Mouse (Mus musculus): ENCODE measurements around the gene Diexf. TPM values are rescaled to one million over a fixed set of nuclear protein-coding genes. Genes with fewer than 3 reads are reported as not detected.

The Diexf gene
- 3.3 TPM for polyA plus RNA-seq (2015; fragmentation: Illumina TruSeq; extraction: RNeasy Lipid Tissue Mini Kit (QIAGEN cat#74804); ENCODE audit: insufficient read depth, low read depth, low replicate concordance)

DNA sequence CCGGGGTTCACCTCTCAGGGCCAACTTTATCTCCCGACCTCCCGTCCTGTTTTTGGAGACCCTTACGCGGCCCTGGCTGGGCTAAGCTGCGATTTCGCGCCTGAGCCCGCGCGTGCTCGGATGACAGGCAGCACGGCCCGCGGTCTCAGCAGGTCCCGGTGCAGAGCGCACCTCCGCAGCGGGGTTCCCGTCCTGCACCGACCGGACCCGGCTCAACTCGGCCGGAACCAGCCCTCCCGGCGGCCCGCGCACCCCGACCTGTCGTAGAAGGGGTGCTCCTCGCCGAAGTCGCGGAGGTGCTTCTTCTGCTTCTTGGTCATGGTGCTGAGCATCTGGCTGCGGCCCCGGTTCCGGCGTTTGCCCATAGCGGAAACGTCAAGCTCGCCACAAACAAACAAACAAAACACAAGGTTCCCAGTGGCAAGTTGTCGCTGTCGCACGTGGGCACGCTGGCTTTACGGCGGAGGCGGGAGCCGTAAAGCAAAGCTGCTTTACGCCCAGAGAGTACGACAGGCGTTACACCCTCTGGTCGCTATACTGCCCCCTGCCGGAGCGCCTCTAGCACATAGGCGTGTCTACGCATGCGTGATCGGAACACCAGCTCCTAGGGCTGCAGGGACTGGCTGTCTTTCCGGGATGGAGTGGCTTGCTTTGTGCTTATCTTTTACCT is at the start of gene Diexf:
Diexf (minus strand) TSS at position 487 of the 670 bp plus-strand sequence.

DNA sequence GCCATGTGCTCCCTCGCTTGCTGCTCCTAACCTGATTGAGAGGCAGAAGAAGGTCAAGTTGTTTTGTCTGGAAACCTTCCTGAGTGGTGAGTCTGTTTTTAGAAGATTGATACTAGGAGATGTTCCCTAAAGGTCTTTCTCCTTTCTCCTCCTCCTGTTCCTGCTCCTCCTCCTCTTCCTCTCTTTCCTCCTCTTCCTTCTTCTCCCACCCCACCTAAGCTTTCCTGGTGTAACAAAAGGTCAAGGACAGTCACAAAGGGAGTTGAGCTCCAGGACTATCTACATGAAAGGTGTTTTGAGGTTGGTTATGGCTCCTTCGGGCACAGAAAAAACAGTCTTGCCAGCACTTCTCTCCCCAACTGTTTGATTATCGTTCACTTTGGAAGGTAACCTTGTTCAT is 37.7 kb upstream of the Diexf start, which contains the start of gene A130010J15Rik:
A130010J15Rik (plus strand) TSS at position 301 of the 400 bp plus-strand sequence.

DNA sequence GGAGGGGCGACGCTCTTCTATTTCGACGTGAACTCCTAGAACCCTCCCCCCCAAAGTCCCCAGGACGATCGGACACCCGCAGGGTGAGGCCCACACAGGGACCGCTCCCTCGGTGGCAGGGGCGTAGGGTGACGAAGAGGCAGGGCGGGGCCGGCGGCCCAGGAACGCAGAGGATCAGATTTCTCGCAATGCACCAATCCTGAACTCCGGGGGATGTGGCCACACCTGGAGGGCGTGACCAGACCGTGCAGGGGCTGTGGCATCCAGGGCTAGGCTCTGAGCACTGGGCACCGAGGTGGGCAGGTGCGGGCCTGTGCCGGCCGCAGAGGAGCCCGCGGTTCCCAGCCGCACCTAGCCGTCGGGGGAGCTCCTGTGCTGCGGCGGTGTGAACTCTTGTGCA is 22.8 kb upstream of the Diexf start, which contains the start of gene Irf6:
Irf6 (plus strand) TSS at position 240 of the 400 bp plus-strand sequence.

Other genes starting within 250 kb of the Diexf start
- 1.0 TPM for gene Syt14, start 94.5 kb downstream of the Diexf start, polyA plus RNA-seq (2015; fragmentation: Illumina TruSeq; extraction: RNeasy Lipid Tissue Mini Kit (QIAGEN cat#74804); ENCODE audit: insufficient read depth, low read depth, low replicate concordance)
- gene Irf6, start 22.8 kb upstream of the Diexf start, polyA plus RNA-seq (2015; fragmentation: Illumina TruSeq; extraction: RNeasy Lipid Tissue Mini Kit (QIAGEN cat#74804); ENCODE audit: insufficient read depth, low read depth, low replicate concordance) = 8.8 TPM
- 1.9 TPM for gene A130010J15Rik, start 37.8 kb upstream of the Diexf start, polyA plus RNA-seq (2015; fragmentation: Illumina TruSeq; extraction: RNeasy Lipid Tissue Mini Kit (QIAGEN cat#74804); ENCODE audit: insufficient read depth, low read depth, low replicate concordance)
- gene Traf3ip3, start 71.4 kb upstream of the Diexf start, polyA plus RNA-seq (2015; fragmentation: Illumina TruSeq; extraction: RNeasy Lipid Tissue Mini Kit (QIAGEN cat#74804); ENCODE audit: insufficient read depth, low read depth, low replicate concordance) = not detected
- 1.4 TPM for gene Lamb3, start 77.4 kb upstream of the Diexf start, polyA plus RNA-seq (2015; fragmentation: Illumina TruSeq; extraction: RNeasy Lipid Tissue Mini Kit (QIAGEN cat#74804); ENCODE audit: insufficient read depth, low read depth, low replicate concordance)
- gene Hsd11b1, start 133.8 kb upstream of the Diexf start, polyA plus RNA-seq (2015; fragmentation: Illumina TruSeq; extraction: RNeasy Lipid Tissue Mini Kit (QIAGEN cat#74804); ENCODE audit: insufficient read depth, low read depth, low replicate concordance) = 13.6 TPM
- gene G0s2, start 142.9 kb upstream of the Diexf start, polyA plus RNA-seq (2015; fragmentation: Illumina TruSeq; extraction: RNeasy Lipid Tissue Mini Kit (QIAGEN cat#74804); ENCODE audit: insufficient read depth, low read depth, low replicate concordance) = 16.8 TPM
- gene Camk1g, start 240.0 kb upstream of the Diexf start, polyA plus RNA-seq (2015; fragmentation: Illumina TruSeq; extraction: RNeasy Lipid Tissue Mini Kit (QIAGEN cat#74804); ENCODE audit: insufficient read depth, low read depth, low replicate concordance) = 0.54 TPM